Mouse (Mus musculus): Measurements from ENCODE around the gene 1700030K09Rik. TPM values are rescaled to one million over a fixed set of nuclear protein-coding genes. Genes with fewer than 3 reads are reported as not detected.

The 1700030K09Rik gene
- polyA plus RNA-seq, 1 experiment: 10.9 TPM

DNA sequence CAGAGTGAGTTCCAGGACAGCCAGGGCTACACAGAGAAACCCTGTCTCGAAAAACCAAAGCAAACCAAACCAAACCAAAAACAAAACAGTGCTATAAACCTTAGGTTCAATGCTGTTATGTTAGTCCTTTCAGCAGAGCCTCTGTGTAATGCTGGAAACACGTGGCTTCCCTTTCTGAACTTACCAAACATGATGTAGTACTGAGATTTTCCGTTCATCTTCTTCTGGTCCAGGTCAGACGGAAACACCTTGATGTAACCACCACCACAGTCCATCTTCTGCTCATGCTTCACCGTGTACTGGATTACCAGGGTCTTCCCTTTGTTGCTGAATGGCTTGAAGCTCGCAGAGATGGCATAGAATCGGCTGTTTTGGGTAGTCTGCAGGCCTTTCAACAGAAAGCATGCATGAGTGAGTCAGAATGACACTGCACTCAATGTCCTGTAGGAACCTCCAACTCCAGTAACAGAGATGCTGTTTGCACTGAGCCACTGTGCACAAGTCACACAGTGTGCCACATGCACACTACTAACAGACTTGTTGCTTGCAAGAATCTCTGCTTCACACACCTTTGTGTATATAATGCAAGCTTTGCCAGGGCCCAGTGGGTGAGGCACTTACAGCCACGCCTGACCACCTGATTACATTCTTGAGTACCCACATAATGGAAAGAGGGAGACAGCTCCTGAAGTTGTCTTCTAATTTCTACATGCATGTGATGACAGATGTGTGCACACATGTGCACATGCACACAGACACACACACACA, 5.2 kb upstream of the 1700030K09Rik start:
- H3K4me1 ChIP-seq (ENCODE audit: control insufficient read depth, insufficient read depth, insufficient read length): no peaks in the 10 kb centered on the region
- TF ChIP-seq POLR2A (IDR thresholded peaks at IDR 0.05; ENCODE audit: low read depth, low read length) (no peak), CTCF (IDR thresholded peaks at IDR 0.05; ENCODE audit: extremely low read depth, insufficient read depth, insufficient read length, insufficient replicate concordance) (no peak)
- H3K4me3 ChIP-seq (ENCODE audit: extremely low read depth, insufficient read depth, insufficient read length): no peak overlapping the region
- no peak for DNase-seq (ENCODE audit: low read depth in 1 of 2, low spot score in 2 of 2)
- 80% methylated on average over 8 of the region's 8 CpGs for WGBS
- no peaks in the 10 kb centered on the region for H3K27me3 ChIP-seq (ENCODE audit: control insufficient read depth, insufficient read depth, low read length)
- H3K27ac ChIP-seq (ENCODE audit: insufficient read depth, low read length): no peak overlapping the region
- no peaks in the 10 kb centered on the region for H3K36me3 ChIP-seq (ENCODE audit: control insufficient read depth, insufficient read depth, low read length)

DNA sequence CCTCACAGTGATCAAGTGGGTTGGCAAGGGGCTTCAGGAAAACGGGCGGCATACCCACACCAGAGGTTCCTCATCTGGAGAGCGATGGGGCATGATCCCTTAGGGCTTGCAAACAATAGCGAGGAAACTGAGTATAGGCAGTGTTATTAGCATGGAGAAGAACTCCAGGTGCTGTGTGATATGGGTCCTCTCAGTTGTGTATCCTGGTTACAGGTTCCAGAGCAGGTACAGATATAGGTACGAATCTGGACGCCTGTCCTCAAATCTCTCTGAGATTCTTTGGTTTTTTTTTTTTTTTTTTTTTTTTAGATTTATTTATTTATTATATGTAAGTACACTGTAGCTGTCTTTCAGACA, 292 bp downstream of the 1700030K09Rik start:
- no peak for TF ChIP-seq POLR2A (IDR thresholded peaks at IDR 0.05; ENCODE audit: low read depth, low read length)
- no peak for TF ChIP-seq CTCF (IDR thresholded peaks at IDR 0.05; ENCODE audit: extremely low read depth, insufficient read depth, insufficient read length, insufficient replicate concordance)
- peak overlapping the region; percentile 88 for H3K27ac ChIP-seq (ENCODE audit: insufficient read depth, low read length)
- H3K4me3 ChIP-seq (ENCODE audit: extremely low read depth, insufficient read depth, insufficient read length): peak overlapping the region; percentile 67
- no peaks in the 10 kb centered on the region for H3K27me3 ChIP-seq (ENCODE audit: control insufficient read depth, insufficient read depth, low read length)
- no peaks in the 10 kb centered on the region for H3K36me3 ChIP-seq (ENCODE audit: control insufficient read depth, insufficient read depth, low read length)
- DNase-seq (ENCODE audit: low read depth in 1 of 2, low spot score in 2 of 2): no peak
- WGBS: 32% methylated on average over 6 of the region's 6 CpGs
- peaks cover 2% of the 10 kb centered on the region; the same call in 1 of the 2 replicates for H3K4me1 ChIP-seq (ENCODE audit: control insufficient read depth, insufficient read depth, insufficient read length)

DNA sequence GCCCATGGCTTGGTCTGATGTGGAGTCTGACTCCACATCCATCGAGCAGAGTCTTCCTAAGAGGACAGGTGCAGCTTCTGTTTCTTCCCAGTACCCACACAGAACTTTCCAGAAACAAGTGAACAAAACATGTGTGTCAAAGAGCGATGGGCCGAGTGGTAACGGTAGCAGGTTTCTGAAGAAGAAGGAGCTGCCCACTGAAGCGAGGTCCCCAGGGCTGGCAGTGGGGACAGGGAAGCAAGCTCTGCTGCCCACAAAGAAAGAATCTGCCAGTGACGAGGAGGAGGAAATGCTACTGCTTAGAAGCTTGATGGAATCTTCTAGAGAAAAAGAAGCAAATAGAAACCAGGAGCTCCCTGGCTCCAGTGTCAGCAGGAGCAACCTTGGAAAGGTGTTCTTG, 1.4 kb downstream of the 1700030K09Rik start:
- no peak for TF ChIP-seq POLR2A (IDR thresholded peaks at IDR 0.05; ENCODE audit: low read depth, low read length)
- no peak for TF ChIP-seq CTCF (IDR thresholded peaks at IDR 0.05; ENCODE audit: extremely low read depth, insufficient read depth, insufficient read length, insufficient replicate concordance)
- Histone ChIP-seq H3K27me3 (ENCODE audit: control insufficient read depth, insufficient read depth, low read length) (no peaks in the 10 kb centered on the region), H3K36me3 (ENCODE audit: control insufficient read depth, insufficient read depth, low read length) (peaks cover 6% of the 10 kb centered on the region), H3K4me3 (ENCODE audit: extremely low read depth, insufficient read depth, insufficient read length) (peak overlapping the region; percentile 17; the same call in 1 of the 2 replicates), H3K4me1 (ENCODE audit: control insufficient read depth, insufficient read depth, insufficient read length) (peaks cover 2% of the 10 kb centered on the region; the same call in 1 of the 2 replicates), H3K27ac (ENCODE audit: insufficient read depth, low read length) (peak overlapping the region; percentile 90)
- WGBS: 41% methylated on average over 6 of the region's 6 CpGs
- DNase-seq (ENCODE audit: low read depth in 1 of 2, low spot score in 2 of 2): peak; percentile 58 to 71

DNA sequence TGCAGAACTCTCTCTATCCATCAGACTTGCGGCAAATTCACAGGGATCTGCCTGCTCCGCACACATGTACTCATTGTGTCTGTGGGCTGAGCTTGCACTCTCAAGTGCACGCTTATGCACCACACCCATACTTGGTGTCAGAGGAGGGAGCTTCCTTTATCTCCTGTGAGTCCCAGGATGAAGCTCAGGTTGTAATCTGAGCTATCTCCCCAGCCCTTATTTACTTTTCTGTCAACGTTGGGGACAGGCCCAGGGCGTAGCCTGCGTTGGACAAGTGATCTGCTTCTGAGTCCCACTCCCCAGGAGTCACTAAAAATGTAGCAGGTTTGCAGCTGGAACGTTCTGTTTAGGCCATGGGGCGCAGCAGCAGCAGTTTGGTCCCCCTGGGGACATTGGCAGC, 7.8 kb downstream of the 1700030K09Rik start:
- no peak overlapping the region for H3K27ac ChIP-seq (ENCODE audit: insufficient read depth, low read length)
- H3K27me3 ChIP-seq (ENCODE audit: control insufficient read depth, insufficient read depth, low read length): no peaks in the 10 kb centered on the region
- no peak overlapping the region for H3K4me3 ChIP-seq (ENCODE audit: extremely low read depth, insufficient read depth, insufficient read length)
- peaks cover 21% of the 10 kb centered on the region for H3K36me3 ChIP-seq (ENCODE audit: control insufficient read depth, insufficient read depth, low read length)
- TF ChIP-seq POLR2A (IDR thresholded peaks at IDR 0.05; ENCODE audit: low read depth, low read length) (no peak), CTCF (IDR thresholded peaks at IDR 0.05; ENCODE audit: extremely low read depth, insufficient read depth, insufficient read length, insufficient replicate concordance) (no peak)
- DNase-seq (ENCODE audit: low read depth in 1 of 2, low spot score in 2 of 2): no peak
- 86% methylated on average over 8 of the region's 8 CpGs for WGBS
- no peaks in the 10 kb centered on the region for H3K4me1 ChIP-seq (ENCODE audit: control insufficient read depth, insufficient read depth, insufficient read length)

DNA sequence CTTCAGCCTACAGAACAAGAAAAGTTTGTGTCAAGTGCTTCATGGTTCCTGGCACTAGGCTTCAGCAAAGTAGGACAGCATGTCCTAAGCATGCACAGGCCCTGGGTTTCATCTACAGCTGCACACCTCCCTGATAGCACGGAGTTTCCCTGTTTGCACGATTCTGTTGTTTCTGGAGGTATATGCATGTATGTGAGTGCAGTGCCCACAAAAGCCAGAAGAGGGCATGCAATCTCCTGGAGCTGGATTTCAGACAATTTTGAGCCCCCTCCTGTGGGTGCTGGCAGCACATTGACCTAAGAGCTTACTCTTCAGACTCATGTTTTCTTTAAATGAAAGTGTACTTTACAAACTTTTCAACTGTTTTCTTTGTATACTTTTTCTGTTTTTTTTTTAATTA, 10.2 kb downstream of the 1700030K09Rik start:
- no peak overlapping the region for H3K27ac ChIP-seq (ENCODE audit: insufficient read depth, low read length)
- H3K4me1 ChIP-seq (ENCODE audit: control insufficient read depth, insufficient read depth, insufficient read length): no peaks in the 10 kb centered on the region
- peaks cover 28% of the 10 kb centered on the region for H3K36me3 ChIP-seq (ENCODE audit: control insufficient read depth, insufficient read depth, low read length)
- no peak overlapping the region for H3K4me3 ChIP-seq (ENCODE audit: extremely low read depth, insufficient read depth, insufficient read length)
- DNase-seq (ENCODE audit: low read depth in 1 of 2, low spot score in 2 of 2): no peak
- 98% methylated on average over 2 of the region's 2 CpGs for WGBS
- H3K27me3 ChIP-seq (ENCODE audit: control insufficient read depth, insufficient read depth, low read length): no peaks in the 10 kb centered on the region
- TF ChIP-seq POLR2A (IDR thresholded peaks at IDR 0.05; ENCODE audit: low read depth, low read length) (no peak), CTCF (IDR thresholded peaks at IDR 0.05; ENCODE audit: extremely low read depth, insufficient read depth, insufficient read length, insufficient replicate concordance) (no peak)

DNA sequence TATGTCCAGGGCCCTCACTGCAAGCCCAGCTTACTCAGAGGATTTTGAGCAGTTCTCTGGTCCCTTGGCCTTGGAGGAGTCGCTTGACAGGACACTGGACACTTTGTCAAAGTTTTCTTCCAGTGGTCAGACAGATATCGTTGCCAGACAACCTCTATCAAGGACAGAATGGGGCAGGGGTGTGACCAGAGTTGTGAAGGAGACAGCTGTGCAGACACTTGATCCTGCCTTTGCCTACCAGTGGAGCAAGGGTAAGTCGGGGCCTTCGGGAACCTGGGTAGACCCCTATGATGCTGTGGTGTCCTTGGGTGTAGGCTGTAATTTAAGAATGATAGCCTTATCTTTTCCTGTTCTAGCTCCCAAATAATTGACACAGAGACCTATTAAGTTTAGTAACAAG, 11.6 kb downstream of the 1700030K09Rik start:
- no peaks in the 10 kb centered on the region for H3K27me3 ChIP-seq (ENCODE audit: control insufficient read depth, insufficient read depth, low read length)
- DNase-seq (ENCODE audit: low read depth in 1 of 2, low spot score in 2 of 2): no peak
- 91% methylated on average over 4 of the region's 4 CpGs for WGBS
- H3K4me1 ChIP-seq (ENCODE audit: control insufficient read depth, insufficient read depth, insufficient read length): no peaks in the 10 kb centered on the region
- H3K27ac ChIP-seq (ENCODE audit: insufficient read depth, low read length): no peak overlapping the region
- no peak overlapping the region for H3K4me3 ChIP-seq (ENCODE audit: extremely low read depth, insufficient read depth, insufficient read length)
- TF ChIP-seq CTCF (IDR thresholded peaks at IDR 0.05; ENCODE audit: extremely low read depth, insufficient read depth, insufficient read length, insufficient replicate concordance): no peak
- no peak for TF ChIP-seq POLR2A (IDR thresholded peaks at IDR 0.05; ENCODE audit: low read depth, low read length)
- H3K36me3 ChIP-seq (ENCODE audit: control insufficient read depth, insufficient read depth, low read length): peaks cover 27% of the 10 kb centered on the region

DNA sequence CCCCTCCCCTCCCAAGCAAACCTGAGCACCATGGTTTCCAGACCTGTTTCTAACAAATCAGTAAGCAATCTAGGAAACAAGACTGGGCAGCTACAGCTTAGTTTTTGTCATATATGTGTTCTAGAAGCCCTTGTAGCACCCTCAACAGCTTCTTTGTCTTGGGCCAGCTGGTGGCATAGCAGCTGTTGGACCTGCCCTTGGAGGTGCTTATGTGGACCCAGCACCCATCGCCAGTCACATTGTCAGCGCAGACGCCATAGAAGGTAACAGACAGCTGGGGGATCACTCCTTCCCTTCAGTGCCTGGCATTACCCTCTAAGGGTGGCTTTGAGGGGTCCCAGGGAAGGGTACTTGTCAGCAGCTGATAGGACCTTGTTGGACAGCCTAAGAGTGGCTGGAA, 14.1 kb downstream of the 1700030K09Rik start:
- no peak overlapping the region for H3K27ac ChIP-seq (ENCODE audit: insufficient read depth, low read length)
- H3K36me3 ChIP-seq (ENCODE audit: control insufficient read depth, insufficient read depth, low read length): peaks cover 43% of the 10 kb centered on the region
- H3K4me3 ChIP-seq (ENCODE audit: extremely low read depth, insufficient read depth, insufficient read length): no peak overlapping the region
- no peaks in the 10 kb centered on the region for H3K4me1 ChIP-seq (ENCODE audit: control insufficient read depth, insufficient read depth, insufficient read length)
- no peak for DNase-seq (ENCODE audit: low read depth in 1 of 2, low spot score in 2 of 2)
- H3K27me3 ChIP-seq (ENCODE audit: control insufficient read depth, insufficient read depth, low read length): no peaks in the 10 kb centered on the region
- TF ChIP-seq POLR2A (IDR thresholded peaks at IDR 0.05; ENCODE audit: low read depth, low read length) (no peak), CTCF (IDR thresholded peaks at IDR 0.05; ENCODE audit: extremely low read depth, insufficient read depth, insufficient read length, insufficient replicate concordance) (no peak)
- 95% methylated on average over 3 of the region's 3 CpGs for WGBS
